Mouse (Mus musculus) inflammation-experienced regulatory T-cells, adult 6 months (primary cell): Measurements from ENCODE around the gene Gm21312. TPM values are rescaled to one million over a fixed set of nuclear protein-coding genes. Genes with fewer than 3 reads are reported as not detected.
"Not testable (repeated sequence)": the region's sequence is repeated elsewhere in the genome, so short reads cannot be mapped to it uniquely, and the experiment has no call there.

ENCODE experiments used
- ATAC-seq: one replicate; pipeline ENCODE4 v1.8.0; 2017
- polyA plus RNA-seq, 3 experiments: library from polyadenylated mRNA; unstranded; fragments of 100-300 nt; shearing (Covaris generic); gene quantifications; one replicate each; pipeline ENCODE4 v1.2.1; 2017

Gm21312 gene
- polyA plus RNA-seq = not detected

GRCm38 (mm10) chr10:104176724-104177123, at the start of gene Gm21312:
TSS of gene Gm21312 (plus strand) at chr10:104177024.
- not testable (repeated sequence) for ATAC-seq

- ATAC-seq = not testable (repeated sequence)
Measured at GRCm38 (mm10) chr10:104142687-104143086, 34.1 kb upstream of the Gm21312 start, which contains the start of gene Gm21293. TSS of gene Gm21293 (plus strand) at chr10:104142987.

- not testable (repeated sequence) for ATAC-seq
Measured at GRCm38 (mm10) chr10:104151197-104151596, 25.6 kb upstream of the Gm21312 start, which contains the start of gene Gm6763. TSS of gene Gm6763 (plus strand) at chr10:104151497.

GRCm38 (mm10) chr10:104159706-104160105, 17.1 kb upstream of the Gm21312 start, which contains the start of gene Gm8764:
TSS of gene Gm8764 (plus strand) at chr10:104160006.
- not testable (repeated sequence) for ATAC-seq

DNA sequence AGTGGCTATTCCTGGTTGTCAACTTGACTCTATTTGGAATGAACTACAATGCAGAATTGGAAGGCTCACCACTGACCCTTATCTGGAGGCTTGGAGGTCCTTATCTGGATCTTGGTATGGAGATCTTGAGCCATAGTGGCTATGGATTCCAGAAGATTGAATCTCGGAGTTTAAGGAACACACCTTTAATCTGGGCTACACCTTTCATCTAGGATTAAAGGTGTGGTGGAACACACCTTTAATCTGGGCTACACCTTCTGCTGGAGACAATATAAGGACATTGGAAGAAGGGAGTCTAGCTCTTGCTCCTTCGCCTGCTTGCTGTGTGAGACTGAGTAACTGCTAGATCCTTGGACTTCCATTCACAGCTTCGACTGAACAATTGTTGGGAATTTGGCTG, 8.6 kb upstream of the Gm21312 start, which contains the start of gene Gm21304:
Gm21304 (plus strand) TSS at position 301 of the 400 bp plus-strand sequence.
- ATAC-seq = not testable (repeated sequence)

DNA sequence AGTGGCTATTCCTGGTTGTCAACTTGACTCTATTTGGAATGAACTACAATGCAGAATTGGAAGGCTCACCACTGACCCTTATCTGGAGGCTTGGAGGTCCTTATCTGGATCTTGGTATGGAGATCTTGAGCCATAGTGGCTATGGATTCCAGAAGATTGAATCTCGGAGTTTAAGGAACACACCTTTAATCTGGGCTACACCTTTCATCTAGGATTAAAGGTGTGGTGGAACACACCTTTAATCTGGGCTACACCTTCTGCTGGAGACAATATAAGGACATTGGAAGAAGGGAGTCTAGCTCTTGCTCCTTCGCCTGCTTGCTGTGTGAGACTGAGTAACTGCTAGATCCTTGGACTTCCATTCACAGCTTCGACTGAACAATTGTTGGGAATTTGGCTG, 8.4 kb downstream of the Gm21312 start, which contains the start of gene Gm20765:
Gm20765 (plus strand) TSS at position 301 of the 400 bp plus-strand sequence.
- not testable (repeated sequence) for ATAC-seq

DNA sequence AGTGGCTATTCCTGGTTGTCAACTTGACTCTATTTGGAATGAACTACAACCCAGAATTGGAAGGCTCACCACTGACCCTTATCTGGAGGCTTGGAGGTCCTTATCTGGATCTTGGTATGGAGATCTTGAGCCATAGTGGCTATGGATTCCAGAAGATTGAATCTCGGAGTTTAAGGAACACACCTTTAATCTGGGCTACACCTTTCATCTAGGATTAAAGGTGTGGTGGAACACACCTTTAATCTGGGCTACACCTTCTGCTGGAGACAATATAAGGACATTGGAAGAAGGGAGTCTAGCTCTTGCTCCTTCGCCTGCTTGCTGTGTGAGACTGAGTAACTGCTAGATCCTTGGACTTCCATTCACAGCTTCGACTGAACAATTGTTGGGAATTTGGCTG, 16.9 kb downstream of the Gm21312 start, which contains the start of gene Gm4340:
Gm4340 (plus strand) TSS at position 301 of the 400 bp plus-strand sequence.
- ATAC-seq = not testable (repeated sequence)

GRCm38 (mm10) chr10:104209655-104210054, 32.8 kb downstream of the Gm21312 start:
- ATAC-seq = no peak

- ATAC-seq = no peak
Measured at GRCm38 (mm10) chr10:104210268-104210990, 33.6 kb downstream of the Gm21312 start.

- no peak for ATAC-seq
Measured at GRCm38 (mm10) chr10:104214527-104214926, 37.7 kb downstream of the Gm21312 start.

- ATAC-seq = no peak
Measured at GRCm38 (mm10) chr10:104220303-104221021, 43.6 kb downstream of the Gm21312 start.

Other genes starting within 250 kb of the Gm21312 start
- not detected for gene Gm21293, start 34.0 kb upstream of the Gm21312 start, polyA plus RNA-seq
- not detected for gene Gm6763, start 25.5 kb upstream of the Gm21312 start, polyA plus RNA-seq
- gene Gm8764, start 17.0 kb upstream of the Gm21312 start, polyA plus RNA-seq = not detected
- not detected for gene Gm21304, start 8.5 kb upstream of the Gm21312 start, polyA plus RNA-seq
- gene Gm20765, start 8.5 kb downstream of the Gm21312 start, polyA plus RNA-seq = not detected
- not detected for gene Gm4340, start 17.0 kb downstream of the Gm21312 start, polyA plus RNA-seq